Mouse (Mus musculus) liver, adult 2 months (tissue): ENCODE measurements at regions not wholly inside any gene's neighbourhood (a gene's known extent, or its start where the extent isn't known, plus 50 kb on each side); places are given as distances from the start of the nearest gene placed in this dataset.

Experiments used
- DNase-seq: peaks from one replicate; pipeline ENCODE4 v3.0.0-alpha.2; 2011; ENCODE audit warnings: low read depth, low spot score; ENCODE audit errors: extremely low read depth
- H3K27ac ChIP-seq: fragments of 200-500 bp; replicated peaks from 2 replicates; pipeline ENCODE4 v1.5.1; 2012; ENCODE audit warnings: low read depth, mild to moderate bottlenecking, control low read depth, inconsistent platforms, low read length; ENCODE audit not compliant: insufficient read depth
- H3K27me3 ChIP-seq: fragments of 200-500 bp; 2 replicates; pipeline ENCODE4 v1.6.1; 2012; ENCODE audit warnings: mild to moderate bottlenecking, moderate library complexity, low read length, inconsistent platforms; ENCODE audit not compliant: control insufficient read depth, insufficient read depth
- H3K36me3 ChIP-seq: fragments of 200-500 bp; 2 replicates; pipeline ENCODE4 v1.6.1; 2012; ENCODE audit warnings: low read length, inconsistent platforms; ENCODE audit not compliant: control insufficient read depth, insufficient read depth
- H3K4me1 ChIP-seq: fragments of 200-500 bp; 2 replicates; pipeline ENCODE4 v1.6.1; 2011; ENCODE audit warnings: low read length; ENCODE audit not compliant: control insufficient read depth, insufficient read depth
- H3K4me3 ChIP-seq: fragments of 200-500 bp; 2 replicates; pipeline ENCODE4 v1.5.1; 2011; ENCODE audit warnings: low read depth, mild to moderate bottlenecking, control low read depth, low read length, moderate library complexity; ENCODE audit not compliant: insufficient read depth
- H3K79me2 ChIP-seq: fragments of 200-500 bp; 2 replicates; pipeline ENCODE4 v1.6.1; 2012; ENCODE audit warnings: inconsistent platforms, mild to moderate bottlenecking, low read length, moderate library complexity; ENCODE audit not compliant: control insufficient read depth, insufficient read depth
- H3K9ac ChIP-seq: fragments of 200-500 bp; 2 replicates; pipeline ENCODE4 v1.6.1; 2012; ENCODE audit warnings: low read depth, mild to moderate bottlenecking, control low read depth, inconsistent platforms, low read length
- CTCF ChIP-seq: fragments of 200-500 bp; IDR thresholded peaks from 2 replicates; pipeline ENCODE4 v1.5.1; 2011; ENCODE audit warnings: low read depth, low read length, control low read depth
- POLR2A ChIP-seq: fragments of 200-500 bp; IDR thresholded peaks from 2 replicates; pipeline ENCODE4 v1.6.1; 2011; ENCODE audit warnings: low read length, control low read depth; ENCODE audit not compliant: insufficient read depth; ENCODE audit errors: extremely low read depth
- WGBS: fragments of 180-500 bp; shearing (Covaris S2); methylation state at CpG from one replicate; pipeline ENCODE4 v1.1.7; 2018; 5-methylcytosine and 5-hydroxymethylcytosine counted together

DNA sequence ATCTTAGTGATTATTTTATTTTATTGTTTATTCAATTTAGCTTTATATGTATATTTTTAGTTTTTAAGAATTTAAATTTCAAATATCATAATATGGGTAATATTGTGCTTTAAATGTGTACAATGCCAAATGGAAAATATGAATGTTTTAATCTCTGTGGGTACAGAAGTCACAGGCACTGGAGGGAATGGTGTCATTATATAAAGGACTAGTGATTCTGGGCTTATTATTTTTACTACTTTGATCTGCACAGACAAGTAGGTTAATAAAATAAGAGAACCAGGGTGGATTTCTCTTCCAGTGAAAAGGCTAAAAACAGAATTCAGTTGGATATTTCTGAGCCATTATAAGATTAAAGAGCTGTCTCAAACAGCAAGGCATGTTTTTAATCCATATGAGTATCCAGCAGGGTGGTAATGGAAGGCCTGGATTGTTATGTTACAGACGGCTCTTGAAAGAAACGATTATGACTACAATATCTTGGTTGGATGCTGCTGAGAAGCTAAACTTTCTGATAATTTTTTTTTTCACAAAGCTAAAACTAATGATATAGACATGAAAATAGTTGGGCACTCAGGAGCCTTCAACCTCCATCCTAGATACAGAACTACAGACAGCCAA is 563.9 kb downstream of the Slitrk6 start:
- Histone ChIP-seq H3K4me3 (no peak overlapping the region), H3K36me3 (no peaks in the 10 kb centered on the region), H3K27ac (no peak overlapping the region), H3K9ac (no peak overlapping the region), H3K79me2 (no peaks in the 10 kb centered on the region), H3K27me3 (no peaks in the 10 kb centered on the region), H3K4me1 (no peaks in the 10 kb centered on the region)
- no peak for DNase-seq
- no peak for TF ChIP-seq POLR2A
- TF ChIP-seq CTCF, result no peak
- 79% methylated on average over 2 of the region's 2 CpGs for WGBS

- Histone ChIP-seq H3K4me3 (no peak overlapping the region), H3K27me3 (no peaks in the 10 kb centered on the region), H3K27ac (no peak overlapping the region), H3K4me1 (no peaks in the 10 kb centered on the region), H3K79me2 (no peaks in the 10 kb centered on the region), H3K9ac (no peak overlapping the region), H3K36me3 (no peaks in the 10 kb centered on the region)
- no peak for TF ChIP-seq CTCF
- TF ChIP-seq POLR2A, result no peak
- 41% methylated on average over 3 of the region's 3 CpGs for WGBS
- DNase-seq, result no peak
Observed at GRCm38 (mm10) chr14:110190471-110190870, 564.5 kb downstream of the Slitrk6 start.

GRCm38 (mm10) chr14:110179166-110179565 is 575.8 kb downstream of the Slitrk6 start:
- H3K79me2 ChIP-seq, result no peaks in the 10 kb centered on the region
- DNase-seq, result no peak
- H3K27me3 ChIP-seq, result no peaks in the 10 kb centered on the region
- no peak overlapping the region for H3K4me3 ChIP-seq
- no peak overlapping the region for H3K9ac ChIP-seq
- H3K4me1 ChIP-seq, result no peaks in the 10 kb centered on the region
- TF ChIP-seq POLR2A (no peak), CTCF (no peak)
- no peaks in the 10 kb centered on the region for H3K36me3 ChIP-seq
- no peak overlapping the region for H3K27ac ChIP-seq

GRCm38 (mm10) chr14:110171162-110172117 is 583.5 kb downstream of the Slitrk6 start:
- no peaks in the 10 kb centered on the region for H3K4me1 ChIP-seq
- no peak overlapping the region for H3K27ac ChIP-seq
- H3K36me3 ChIP-seq, result no peaks in the 10 kb centered on the region
- no peak overlapping the region for H3K4me3 ChIP-seq
- TF ChIP-seq POLR2A, result no peak
- TF ChIP-seq CTCF, result no peak
- H3K27me3 ChIP-seq, result no peaks in the 10 kb centered on the region
- H3K9ac ChIP-seq, result no peak overlapping the region
- H3K79me2 ChIP-seq, result no peaks in the 10 kb centered on the region
- DNase-seq, result no peak
- 58% methylated on average over 3 of the region's 3 CpGs for WGBS

DNA sequence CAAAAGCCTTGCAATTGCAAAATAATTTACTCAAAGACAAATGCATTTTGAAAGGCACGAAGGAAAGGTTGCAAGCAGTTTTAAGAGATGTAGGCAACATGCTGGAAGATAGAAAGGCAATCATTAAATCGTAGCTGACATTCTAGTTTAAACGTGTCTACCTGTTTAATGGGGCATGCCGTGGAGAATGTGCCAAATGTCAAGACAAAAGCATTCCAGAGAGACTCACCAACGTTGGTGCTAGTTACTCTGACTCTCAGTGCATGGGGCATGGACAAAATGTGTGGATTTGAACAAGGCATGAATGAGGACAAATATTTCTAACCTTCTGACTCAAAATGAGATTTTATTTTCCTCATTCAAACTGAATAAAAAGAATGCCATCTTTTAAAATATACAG is 586.3 kb downstream of the Slitrk6 start:
- Histone ChIP-seq H3K9ac (no peak overlapping the region), H3K27ac (no peak overlapping the region), H3K79me2 (no peaks in the 10 kb centered on the region), H3K4me3 (no peak overlapping the region), H3K4me1 (no peaks in the 10 kb centered on the region), H3K27me3 (no peaks in the 10 kb centered on the region), H3K36me3 (no peaks in the 10 kb centered on the region)
- TF ChIP-seq POLR2A (no peak), CTCF (no peak)
- WGBS, result 58% methylated on average over 5 of the region's 5 CpGs
- no peak for DNase-seq

DNA sequence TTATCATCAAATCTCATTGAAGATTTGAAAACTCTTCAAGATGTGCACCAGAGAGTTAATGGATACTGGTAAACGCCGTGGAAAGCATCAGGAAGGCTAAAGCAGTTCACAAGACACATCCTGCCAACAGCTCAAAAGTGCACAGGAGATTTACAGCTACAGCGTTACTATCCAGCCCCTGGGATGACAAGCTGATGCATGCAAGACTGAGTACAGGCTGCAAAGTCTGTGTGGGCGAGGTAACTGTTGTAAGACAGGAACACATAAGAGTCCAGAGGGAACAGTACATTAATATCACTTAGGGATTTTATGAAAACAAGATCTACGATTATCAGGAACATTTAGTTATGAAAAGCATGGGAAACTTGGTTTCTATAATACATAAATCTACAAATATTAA is 626.7 kb downstream of the Slitrk6 start:
- Histone ChIP-seq H3K36me3 (no peaks in the 10 kb centered on the region), H3K27ac (no peak overlapping the region), H3K4me3 (no peak overlapping the region), H3K79me2 (no peaks in the 10 kb centered on the region), H3K27me3 (no peaks in the 10 kb centered on the region), H3K9ac (no peak overlapping the region), H3K4me1 (no peaks in the 10 kb centered on the region)
- DNase-seq, result no peak
- no peak for TF ChIP-seq CTCF
- WGBS, result 70% methylated on average over 5 of the region's 5 CpGs
